In genomic region chr2:31299266-31299665, GRCm38 (mm10) we compare ENCODE assay signal across 9 mouse cellular contexts. TPM values are rescaled to one million over a fixed set of nuclear protein-coding genes. Genes with fewer than 3 reads are reported as not detected.
DNase-seq lines count a peak whose midpoint lies in the region; ATAC-seq and TF ChIP-seq lines count a peak whose summit lies in the region.
"Had no signal": no experiment of that assay in that cellular context is flagged by ENCODE, and none has a peak within 500 bp of the region (broad histone marks: within the 10 kb centered on the region; RNA-seq: fewer than 3 reads in every experiment).

No protein-coding gene starts in this region.

- peaks cover 4% of the 10 kb centered on the region for H3K4me1 ChIP-seq in heart, postnatal 0 days (ENCODE audit: control insufficient read depth, insufficient read depth)
- H3K4me1 ChIP-seq in midbrain, embryonic 13.5 days (replicated peaks): peaks cover 10% of the 10 kb centered on the region

- peak; percentile 38 for DNase-seq in cerebellum, adult 9-11 months
- DNase-seq in cerebellum, postnatal 36 days: no peak
- peak; percentile 63 for DNase-seq in 3T3-L1 (ENCODE audit: low read depth, low spot score)
- DNase-seq in cerebellum, postnatal 10 days: peak; percentile 44 to 79
- peak; percentile 39 for DNase-seq in heart, postnatal 0 days (ENCODE audit: low spot score)
- no peak for DNase-seq in urinary bladder, postnatal 25 days (ENCODE audit: low spot score)

- H3K27ac ChIP-seq in heart, postnatal 0 days (ENCODE audit: low read depth): no peak overlapping the region
- H3K27ac ChIP-seq in midbrain, embryonic 13.5 days: no peak overlapping the region

- H3K36me3 ChIP-seq in heart, postnatal 0 days (replicated peaks; ENCODE audit: control insufficient read depth, insufficient read depth, low read length): no peaks in the 10 kb centered on the region
- H3K36me3 ChIP-seq in midbrain, embryonic 13.5 days: peaks cover 6% of the 10 kb centered on the region; the same call in 1 of the 2 replicates

- TF ChIP-seq EP300 in heart, postnatal 0 days (IDR thresholded peaks at IDR 0.05; ENCODE audit: low read depth): no peak

- H3K9ac ChIP-seq in heart, postnatal 0 days (replicated peaks; ENCODE audit: low read depth, low read length): no peak overlapping the region
- H3K9ac ChIP-seq in midbrain, embryonic 13.5 days (replicated peaks): 0 out of 2 replicates have a peak overlapping the region, but pooled peaks have one; percentile 11

- H3K4me2 ChIP-seq in heart, postnatal 0 days (ENCODE audit: low read depth, low read length): peak overlapping the region; percentile 13; the same call in 1 of the 2 replicates
- H3K4me2 ChIP-seq in midbrain, embryonic 13.5 days (replicated peaks): no peak overlapping the region; the same call in 1 of the 2 replicates

- no peak for ATAC-seq in heart, postnatal 0 days (ENCODE audit: insufficient read depth, low read depth)
- no peak for ATAC-seq in midbrain, embryonic 13.5 days
- no peak for ATAC-seq in monocyte, adult 5-6 weeks (replicated peaks; ENCODE audit: insufficient number of reproducible peaks, low FRiP score, low TSS enrichment, poor library complexity, severe bottlenecking)
- ATAC-seq: Patski had no signal

- H3K9me3 ChIP-seq in heart, postnatal 0 days (replicated peaks; ENCODE audit: control insufficient read depth, low read length): no peaks in the 10 kb centered on the region
- H3K9me3 ChIP-seq in midbrain, embryonic 13.5 days: no peaks in the 10 kb centered on the region

- WGBS in heart, postnatal 0 days: 17% methylated on average over 4 of the region's 4 CpGs
- WGBS in midbrain, embryonic 13.5 days: 25% methylated on average over 4 of the region's 4 CpGs

- no peaks in the 10 kb centered on the region for H3K27me3 ChIP-seq in heart, postnatal 0 days (ENCODE audit: control insufficient read depth, insufficient read depth, low read length)
- H3K27me3 ChIP-seq in midbrain, embryonic 13.5 days: no peaks in the 10 kb centered on the region
- H3K27me3 ChIP-seq: Patski had no signal

- peak; percentile 67 for TF ChIP-seq CTCF in heart, postnatal 0 days (IDR thresholded peaks at IDR 0.05; ENCODE audit: low read depth)

- H3K4me3 ChIP-seq in heart, postnatal 0 days (ENCODE audit: low read depth, low read length): no peak overlapping the region
- no peak overlapping the region for H3K4me3 ChIP-seq in midbrain, embryonic 13.5 days (replicated peaks)

RNA-seq across cellular contexts. Expression of gene Hmcn2, which starts 14.9 kb away (rescaled TPM):
- 0.35 and 3.1 TPM in 2 replicates for total RNA-seq in heart, postnatal 0 days (2014; rRNA removed; ENCODE audit: low replicate concordance)
- polyA plus RNA-seq in heart, postnatal 0 days (2015; fragmentation: Nextera tagmentation; extraction: Ambion mirVana): 0.67 and 0.77 TPM in 2 replicates
- polyA plus RNA-seq in midbrain, embryonic 13.5 days (2015; fragmentation: Nextera tagmentation; extraction: Ambion mirVana): 0.05 and 0.15 TPM in 2 replicates
- not detected in 3 replicates for total RNA-seq in monocyte, adult 5-6 weeks (2017)

RNA-seq across cellular contexts. Expression of gene Ncs1, which starts 53.6 kb away (rescaled TPM):
- 24.9 and 31.4 TPM in 2 replicates for total RNA-seq in heart, postnatal 0 days (2014; rRNA removed; ENCODE audit: low replicate concordance)
- polyA plus RNA-seq in heart, postnatal 0 days (2015; fragmentation: Nextera tagmentation; extraction: Ambion mirVana): 17.7 and 18.6 TPM in 2 replicates
- polyA plus RNA-seq in midbrain, embryonic 13.5 days (2015; fragmentation: Nextera tagmentation; extraction: Ambion mirVana): 116 and 120 TPM in 2 replicates
- total RNA-seq in monocyte, adult 5-6 weeks (2017): not detected in 3 replicates

Comparison
In these comparisons a context has a peak if more than half of its experiments do, and no peak if none do; other contexts are left out.
1. DNase-seq: peak in cerebellum, adult 9-11 months (single experiment), 3T3-L1 (single experiment), cerebellum, postnatal 10 days (2 of 2) and heart, postnatal 0 days (single experiment); none in cerebellum, postnatal 36 days (0 of 2) and urinary bladder, postnatal 25 days (single experiment).
2. RNA of gene Ncs1, which starts 53.6 kb away (total RNA-seq): 24.9 to 31.4 TPM in heart, postnatal 0 days; not detected in monocyte, adult 5-6 weeks; every median in the first group is over 10 times any median in the second.